Comparison of ENCODE assay signal across 30 mouse cellular contexts in the genomic region with DNA sequence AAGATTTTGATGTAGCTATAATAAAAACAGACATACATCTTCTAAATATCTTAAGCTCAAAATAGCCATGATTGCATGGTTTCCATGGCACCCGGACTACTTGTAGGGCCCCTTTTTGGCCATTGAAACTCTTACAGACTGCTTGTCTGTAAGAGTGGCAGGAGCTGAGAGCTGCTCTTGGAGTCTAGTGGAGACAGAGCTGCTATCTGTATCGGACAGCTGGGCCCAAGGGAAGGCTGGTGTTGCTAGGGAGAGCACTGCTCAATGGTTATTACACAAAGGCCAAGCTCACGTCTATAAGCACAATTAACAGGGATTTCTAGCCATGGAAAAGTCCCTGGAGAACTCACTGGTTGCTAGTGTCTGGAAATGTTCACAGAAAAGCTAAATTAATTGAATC. TPM values are rescaled to one million over a fixed set of nuclear protein-coding genes. Genes with fewer than 3 reads are reported as not detected.
DNase-seq lines count a peak whose midpoint lies in the region; ATAC-seq and TF ChIP-seq lines count a peak whose summit lies in the region.
"Had no signal": no experiment of that assay in that cellular context is flagged by ENCODE, and none has a peak within 500 bp of the region (broad histone marks: within the 10 kb centered on the region; RNA-seq: fewer than 3 reads in every experiment).

No protein-coding gene starts in this region.

- H3K9ac ChIP-seq in hindbrain, postnatal 0 days (replicated peaks; ENCODE audit: low read length) = no peak overlapping the region
- H3K9ac ChIP-seq in hindbrain, embryonic 13.5 days = no peak overlapping the region
- no peak overlapping the region for H3K9ac ChIP-seq in midbrain, postnatal 0 days (replicated peaks; ENCODE audit: low read length, poor library complexity, severe bottlenecking)
- H3K9ac ChIP-seq in midbrain, embryonic 16.5 days (ENCODE audit: low read depth, low read length) = no peak overlapping the region
- H3K9ac ChIP-seq: heart, embryonic 15.5 days; hindbrain, embryonic 15.5 days; kidney, embryonic 15.5 days; limb, embryonic 12.5 days; liver, embryonic 15.5 days; lung, embryonic 14.5 days; stomach, embryonic 15.5 days had no signal

- no peaks in the 10 kb centered on the region for H3K27me3 ChIP-seq in hindbrain, postnatal 0 days (ENCODE audit: insufficient read depth, low read length)
- no peaks in the 10 kb centered on the region for H3K27me3 ChIP-seq in hindbrain, embryonic 13.5 days
- H3K27me3 ChIP-seq in midbrain, postnatal 0 days (ENCODE audit: insufficient read depth, low read length) = no peaks in the 10 kb centered on the region
- H3K27me3 ChIP-seq in midbrain, embryonic 16.5 days (ENCODE audit: control insufficient read depth, insufficient read depth, low read depth, low read length) = no peaks in the 10 kb centered on the region
- H3K27me3 ChIP-seq: heart, embryonic 15.5 days; hindbrain, embryonic 15.5 days; kidney, embryonic 15.5 days; limb, embryonic 12.5 days; liver, embryonic 15.5 days; stomach, embryonic 15.5 days had no signal

- WGBS in hindbrain, postnatal 0 days = 46% methylated on average over 3 of the region's 3 CpGs
- 55% methylated on average over 3 of the region's 3 CpGs for WGBS in hindbrain, embryonic 13.5 days
- 48% methylated on average over 3 of the region's 3 CpGs for WGBS in midbrain, postnatal 0 days
- WGBS in midbrain, embryonic 16.5 days = 52% methylated on average over 3 of the region's 3 CpGs

- TF ChIP-seq CTCF in hindbrain, postnatal 0 days (IDR thresholded peaks at IDR 0.05; ENCODE audit: low read depth) = no peak
- TF ChIP-seq CTCF in midbrain, postnatal 0 days (IDR thresholded peaks at IDR 0.05) = no peak

- no peaks in the 10 kb centered on the region for H3K9me3 ChIP-seq in hindbrain, postnatal 0 days (ENCODE audit: low read length)
- no peaks in the 10 kb centered on the region for H3K9me3 ChIP-seq in hindbrain, embryonic 13.5 days
- H3K9me3 ChIP-seq in midbrain, postnatal 0 days (ENCODE audit: low read length) = no peaks in the 10 kb centered on the region
- H3K9me3 ChIP-seq in midbrain, embryonic 16.5 days (replicated peaks; ENCODE audit: control insufficient read depth, low read length, poor library complexity, severe bottlenecking) = no peaks in the 10 kb centered on the region
- H3K9me3 ChIP-seq: heart, embryonic 15.5 days; hindbrain, embryonic 15.5 days; kidney, embryonic 15.5 days; limb, embryonic 12.5 days; liver, embryonic 15.5 days; stomach, embryonic 15.5 days had no signal

- no peak overlapping the region for H3K27ac ChIP-seq in hindbrain, postnatal 0 days
- no peak overlapping the region for H3K27ac ChIP-seq in hindbrain, embryonic 13.5 days
- no peak overlapping the region for H3K27ac ChIP-seq in midbrain, postnatal 0 days (ENCODE audit: low read depth, low read length)
- no peak overlapping the region for H3K27ac ChIP-seq in midbrain, embryonic 16.5 days (ENCODE audit: low read length)
- H3K27ac ChIP-seq: heart, embryonic 15.5 days; hindbrain, embryonic 15.5 days; kidney, embryonic 15.5 days; layer of hippocampus, adult 2 months; limb, embryonic 12.5 days; liver, embryonic 15.5 days; stomach, embryonic 15.5 days had no signal

- 0 out of 2 replicates have a peak, but pooled peaks have one; percentile 62 for ATAC-seq in hindbrain, postnatal 0 days
- ATAC-seq in hindbrain, embryonic 13.5 days (ENCODE audit: low FRiP score) = no peak
- ATAC-seq in midbrain, postnatal 0 days (ENCODE audit: low FRiP score) = no peak
- ATAC-seq in midbrain, embryonic 16.5 days = no peak; the same call in 1 of the 2 replicates
- ATAC-seq: CD4-positive, CD25-positive, alpha-beta regulatory T cell, adult 4 months; forebrain, embryonic 14.5 days had no signal

- DNase-seq in heart, adult 11 months = peak; percentile 61
- no peak for DNase-seq in heart, adult 18-20 months
- no peak for DNase-seq in hindbrain, postnatal 0 days (ENCODE audit: low spot score)
- peak; percentile 14 for DNase-seq in midbrain, postnatal 0 days (ENCODE audit: low spot score)
- no peak for DNase-seq in layer of hippocampus, adult 11-12 months (ENCODE audit: low spot score)
- DNase-seq: adrenal gland, postnatal 25 days; cerebellum, adult 2 months; cerebellum, postnatal 14 days; kidney, adult 18-20 months; kidney, postnatal 25 days; lung, embryonic 14.5 days; right cerebral cortex, postnatal 14 days had no signal

- no peak overlapping the region for H3K4me3 ChIP-seq in hindbrain, postnatal 0 days (ENCODE audit: low read length)
- H3K4me3 ChIP-seq in hindbrain, embryonic 13.5 days = no peak overlapping the region
- H3K4me3 ChIP-seq in midbrain, postnatal 0 days (ENCODE audit: low read depth, low read length) = no peak overlapping the region
- H3K4me3 ChIP-seq in midbrain, embryonic 16.5 days (ENCODE audit: low read depth, low read length) = no peak overlapping the region
- H3K4me3 ChIP-seq: heart, embryonic 15.5 days; hindbrain, embryonic 15.5 days; kidney, embryonic 15.5 days; layer of hippocampus, adult 2 months; left cerebral cortex, adult 2 months; limb, embryonic 12.5 days; liver, embryonic 15.5 days; stomach, embryonic 15.5 days had no signal

- H3K36me3 ChIP-seq in hindbrain, postnatal 0 days (ENCODE audit: insufficient read depth, low read length) = no peaks in the 10 kb centered on the region
- H3K36me3 ChIP-seq in hindbrain, embryonic 13.5 days = no peaks in the 10 kb centered on the region
- no peaks in the 10 kb centered on the region for H3K36me3 ChIP-seq in midbrain, postnatal 0 days (ENCODE audit: insufficient read depth, low read length)
- no peaks in the 10 kb centered on the region for H3K36me3 ChIP-seq in midbrain, embryonic 16.5 days (ENCODE audit: control insufficient read depth, insufficient read depth, low read length)
- H3K36me3 ChIP-seq: heart, embryonic 15.5 days; hindbrain, embryonic 15.5 days; kidney, embryonic 15.5 days; limb, embryonic 12.5 days; liver, embryonic 15.5 days; stomach, embryonic 15.5 days had no signal

- no peak overlapping the region for H3K4me2 ChIP-seq in hindbrain, postnatal 0 days (ENCODE audit: low read depth, low read length)
- H3K4me2 ChIP-seq in hindbrain, embryonic 13.5 days = no peak overlapping the region
- no peak overlapping the region for H3K4me2 ChIP-seq in midbrain, postnatal 0 days (ENCODE audit: low read depth, low read length, poor library complexity, severe bottlenecking)
- H3K4me2 ChIP-seq in midbrain, embryonic 16.5 days (ENCODE audit: low read length) = no peak overlapping the region
- H3K4me2 ChIP-seq: heart, embryonic 15.5 days; hindbrain, embryonic 15.5 days; kidney, embryonic 15.5 days; limb, embryonic 12.5 days; liver, embryonic 15.5 days; lung, embryonic 14.5 days; stomach, embryonic 15.5 days had no signal

- H3K4me1 ChIP-seq in hindbrain, postnatal 0 days (ENCODE audit: insufficient read depth, low read length) = no peaks in the 10 kb centered on the region
- H3K4me1 ChIP-seq in hindbrain, embryonic 13.5 days (replicated peaks) = no peaks in the 10 kb centered on the region
- H3K4me1 ChIP-seq in midbrain, postnatal 0 days (ENCODE audit: insufficient read depth, low read length) = no peaks in the 10 kb centered on the region
- no peaks in the 10 kb centered on the region for H3K4me1 ChIP-seq in midbrain, embryonic 16.5 days (ENCODE audit: control insufficient read depth, insufficient read depth, low read length)
- H3K4me1 ChIP-seq: hindbrain, embryonic 15.5 days; kidney, embryonic 15.5 days; limb, embryonic 12.5 days; liver, embryonic 15.5 days; stomach, embryonic 15.5 days had no signal

RNA-seq across cellular contexts. Expression of a gene that starts 22.0 kb away (rescaled TPM):
- 10 to 100 TPM in 1 of 2 experiments, 1 to 10 TPM in 1; 9.1 to 10.1 TPM for total RNA-seq in heart, adult 18-20 months (2021)
- 16.3 and 18.2 TPM in 2 replicates for total RNA-seq in hindbrain, postnatal 0 days (2014; rRNA removed)
- polyA plus RNA-seq in hindbrain, postnatal 0 days (2015; fragmentation: Nextera tagmentation; extraction: Ambion mirVana) = 11.9 and 14.5 TPM in 2 replicates
- polyA plus RNA-seq in hindbrain, embryonic 13.5 days (2015; fragmentation: Nextera tagmentation; extraction: Ambion mirVana) = 18.3 and 18.9 TPM in 2 replicates
- 19.5 and 25.2 TPM in 2 replicates for total RNA-seq in midbrain, postnatal 0 days (2014; rRNA removed)
- polyA plus RNA-seq in midbrain, postnatal 0 days (2015; fragmentation: Nextera tagmentation; extraction: Ambion mirVana) = 17.4 and 17.7 TPM in 2 replicates
- polyA plus RNA-seq in midbrain, embryonic 16.5 days (2015; fragmentation: Nextera tagmentation; extraction: Ambion mirVana) = 17.4 and 18.2 TPM in 2 replicates

RNA-seq across cellular contexts. Expression of a gene that starts 38.4 kb away (rescaled TPM):
- not detected for total RNA-seq in heart, adult 18-20 months (2021)
- total RNA-seq in hindbrain, postnatal 0 days (2014; rRNA removed) = not detected in 2 replicates
- polyA plus RNA-seq in hindbrain, postnatal 0 days (2015; fragmentation: Nextera tagmentation; extraction: Ambion mirVana) = 0.04 and 0.09 TPM in 2 replicates
- polyA plus RNA-seq in hindbrain, embryonic 13.5 days (2015; fragmentation: Nextera tagmentation; extraction: Ambion mirVana) = 0.08 and 0.10 TPM in 2 replicates
- total RNA-seq in midbrain, postnatal 0 days (2014; rRNA removed) = 0.05 and 0.33 TPM in 2 replicates
- polyA plus RNA-seq in midbrain, postnatal 0 days (2015; fragmentation: Nextera tagmentation; extraction: Ambion mirVana) = 0.10 TPM in 1 of 2 replicates, not detected in the other
- 0.12 and 0.15 TPM in 2 replicates for polyA plus RNA-seq in midbrain, embryonic 16.5 days (2015; fragmentation: Nextera tagmentation; extraction: Ambion mirVana)
- total RNA-seq: gastrocnemius, adult 8-10 months; hematopoietic stem cell, adult 5-6 weeks; megakaryocyte, adult 5-6 weeks; monocyte, adult 5-6 weeks had no signal
- polyA plus RNA-seq: CD4-positive, CD25-positive, alpha-beta regulatory T cell, adult 4 months; cerebellum, adult 2 months; gonadal fat pad, adult 2 months; hindbrain, embryonic 15.5 days; liver, embryonic 15.5 days; lung, embryonic 14.5 days; urinary bladder, adult 2 months had no signal

Comparison
In these comparisons a context has a peak if more than half of its experiments do, and no peak if none do; other contexts are left out.
1. DNase-seq: peak in heart, adult 11 months (single experiment) and midbrain, postnatal 0 days (single experiment); none in heart, adult 18-20 months (0 of 2), hindbrain, postnatal 0 days (single experiment) and layer of hippocampus, adult 11-12 months (single experiment).